Mouse (Mus musculus) heart, postnatal 0 days (tissue): ENCODE data around the gene Pank2. TPM values are rescaled to one million over a fixed set of nuclear protein-coding genes. Genes with fewer than 3 reads are reported as not detected.

Experiments used
- ATAC-seq: fragments of 200-750 bp; cut with Nextera tagmentation; 2 replicates; pipeline ENCODE4 v1.8.0; 2017; ENCODE audit warnings: low read depth, moderate number of reproducible peaks, moderate library complexity; ENCODE audit not compliant: insufficient read depth
- DNase-seq: peaks from one replicate; pipeline ENCODE4 v3.0.0-alpha.2; 2016; ENCODE audit warnings: low spot score
- H3K27ac ChIP-seq: fragments of 300-500 bp; sonication (generic); 2 replicates; pipeline ENCODE4 v1.5.1; 2014; ENCODE audit warnings: low read depth, mild to moderate bottlenecking
- H3K27me3 ChIP-seq: fragments of 300-500 bp; sonication (generic); 2 replicates; pipeline ENCODE4 v1.6.1; 2014; ENCODE audit warnings: low read length, mixed read lengths; ENCODE audit not compliant: control insufficient read depth, insufficient read depth
- H3K36me3 ChIP-seq: fragments of 300-500 bp; sonication (generic); replicated peaks from 2 replicates; pipeline ENCODE4 v1.6.1; 2014; ENCODE audit warnings: low read length, mixed read lengths; ENCODE audit not compliant: control insufficient read depth, insufficient read depth
- H3K4me1 ChIP-seq: fragments of 300-500 bp; sonication (generic); 2 replicates; pipeline ENCODE4 v1.6.1; 2014; ENCODE audit warnings: antibody characterized with exemption; ENCODE audit not compliant: control insufficient read depth, insufficient read depth
- H3K4me2 ChIP-seq: fragments of 300-500 bp; sonication (generic); 2 replicates; pipeline ENCODE4 v1.6.1; 2014; ENCODE audit warnings: low read depth, mild to moderate bottlenecking, low read length, moderate library complexity
- H3K4me3 ChIP-seq: fragments of 300-500 bp; sonication (generic); 2 replicates; pipeline ENCODE4 v1.5.1; 2014; ENCODE audit warnings: low read depth, low read length
- H3K9ac ChIP-seq: fragments of 300-500 bp; sonication (generic); replicated peaks from 2 replicates; pipeline ENCODE4 v1.6.1; 2014; ENCODE audit warnings: low read depth, low read length, mixed read lengths
- H3K9me3 ChIP-seq: fragments of 300-500 bp; sonication (generic); replicated peaks from 2 replicates; pipeline ENCODE4 v1.6.1; 2016; ENCODE audit warnings: low read length; ENCODE audit not compliant: control insufficient read depth
- CTCF ChIP-seq: IDR thresholded peaks from 2 replicates; pipeline ENCODE4 v1.5.1; 2016; ENCODE audit warnings: antibody characterized with exemption, control low read depth, low read depth
- EP300 ChIP-seq: IDR thresholded peaks from 2 replicates; pipeline ENCODE4 v1.6.1; 2016; ENCODE audit warnings: antibody characterized with exemption, low read depth
- WGBS: fragments of 180-500 bp; shearing (Covaris S2); extraction: QIAGEN DNeasy Blood & Tissue Kit; methylation state at CpG from one replicate; pipeline ENCODE4 v1.1.7; 2014; 5-methylcytosine and 5-hydroxymethylcytosine counted together
- polyA plus RNA-seq: library from polyadenylated mRNA; unstranded; fragments of >200 nt; fragmentation: Nextera tagmentation; extraction: Ambion mirVana; gene quantifications from 2 replicates; pipeline ENCODE4 v1.2.1, GENCODE M21; 2015
- total RNA-seq: library from RNA; depleted of rRNA; stranded (reverse); fragments of >200 nt; gene quantifications from 2 replicates; pipeline ENCODE4 v1.2.3, GENCODE M21; 2014; ENCODE audit warnings: low replicate concordance; rRNA removed

Pank2 gene
- total RNA-seq, result 9.6 and 44.3 TPM in 2 replicates
- 18.1 and 19.2 TPM in 2 replicates for polyA plus RNA-seq

DNA sequence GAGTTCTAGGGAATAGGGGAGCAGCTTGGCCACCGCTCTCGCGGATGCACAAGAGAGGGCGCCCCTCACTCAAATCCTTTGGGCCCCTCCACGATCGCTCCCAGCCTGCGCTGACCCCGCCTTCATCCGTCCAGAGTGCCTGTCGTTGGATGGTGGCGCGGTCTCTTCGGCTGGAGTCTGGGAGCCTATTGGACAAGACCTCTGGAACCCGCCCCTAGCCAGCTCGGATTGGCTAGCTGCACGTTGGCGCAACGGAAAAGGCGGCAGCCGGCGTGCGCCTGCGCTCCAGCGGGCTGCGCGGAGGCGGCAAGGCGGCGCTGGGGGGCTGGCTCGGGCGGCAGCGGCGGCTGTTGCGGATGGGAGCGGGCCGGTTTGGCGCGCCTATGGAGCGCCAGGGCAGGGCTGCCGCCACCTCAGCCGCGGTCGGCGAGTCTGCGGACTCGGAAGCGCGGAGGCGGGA is at the start of gene Pank2:
Gene Pank2 (plus strand): TSS at position 283 of the 460 bp plus-strand sequence.
- no peaks in the 10 kb centered on the region for H3K36me3 ChIP-seq
- peaks cover 26% of the 10 kb centered on the region for H3K4me1 ChIP-seq
- peak within 1 kb of the TSS; percentile 86 for H3K4me2 ChIP-seq
- no peaks in the 10 kb centered on the region for H3K27me3 ChIP-seq
- no peak; the same call in 1 of the 2 replicates for TF ChIP-seq CTCF
- no peak for TF ChIP-seq EP300
- H3K27ac ChIP-seq, result peak within 1 kb of the TSS; percentile 99
- peak; percentile 98 for DNase-seq
- H3K4me3 ChIP-seq, result peak within 1 kb of the TSS; percentile 80
- H3K9me3 ChIP-seq, result no peaks in the 10 kb centered on the region
- WGBS, result under 1% methylated on average over 49 of the region's 49 CpGs
- peak within 1 kb of the TSS; percentile 82 for H3K9ac ChIP-seq
- ATAC-seq, result peak; percentile 98

GRCm38 (mm10) chr2:131213773-131214172 is 48.5 kb upstream of the Pank2 start:
- Histone ChIP-seq H3K4me1 (peaks cover 45% of the 10 kb centered on the region), H3K27me3 (no peaks in the 10 kb centered on the region), H3K4me3 (no peak overlapping the region), H3K4me2 (no peak overlapping the region), H3K9me3 (no peaks in the 10 kb centered on the region), H3K27ac (peak overlapping the region; percentile 49), H3K36me3 (peaks cover 27% of the 10 kb centered on the region), H3K9ac (no peak overlapping the region)
- no peak for ATAC-seq
- no peak for TF ChIP-seq CTCF
- TF ChIP-seq EP300, result no peak
- DNase-seq, result peak; percentile 17
- 59% methylated on average over 7 of the region's 7 CpGs for WGBS

- no peaks in the 10 kb centered on the region for H3K9me3 ChIP-seq
- 29% methylated on average over 7 of the region's 7 CpGs for WGBS
- TF ChIP-seq EP300, result peak; percentile 79; the same call in 1 of the 2 replicates
- no peak for TF ChIP-seq CTCF
- ATAC-seq (peak; percentile 87), DNase-seq (peak; percentile 85)
- peak overlapping the region; percentile 84 for H3K27ac ChIP-seq
- H3K27me3 ChIP-seq, result no peaks in the 10 kb centered on the region
- no peak overlapping the region for H3K4me2 ChIP-seq
- 0 out of 2 replicates have a peak overlapping the region, but pooled peaks have one; percentile 2 for H3K9ac ChIP-seq
- peaks cover 27% of the 10 kb centered on the region for H3K36me3 ChIP-seq
- H3K4me3 ChIP-seq, result no peak overlapping the region
- H3K4me1 ChIP-seq, result peaks cover 31% of the 10 kb centered on the region
Observed at GRCm38 (mm10) chr2:131215941-131216858, 46.1 kb upstream of the Pank2 start.

- Histone ChIP-seq H3K9me3 (no peaks in the 10 kb centered on the region; the same call in 1 of the 2 replicates), H3K27ac (no peak overlapping the region), H3K27me3 (no peaks in the 10 kb centered on the region), H3K4me1 (peaks cover 18% of the 10 kb centered on the region), H3K4me2 (no peak overlapping the region), H3K36me3 (no peaks in the 10 kb centered on the region), H3K4me3 (no peak overlapping the region), H3K9ac (no peak overlapping the region)
- no peak for TF ChIP-seq CTCF
- no peak for TF ChIP-seq EP300
- ATAC-seq, result no peak
- no peak for DNase-seq
- 45% methylated on average over 4 of the region's 4 CpGs for WGBS
Observed at GRCm38 (mm10) chr2:131220030-131220429, 42.3 kb upstream of the Pank2 start.

DNA sequence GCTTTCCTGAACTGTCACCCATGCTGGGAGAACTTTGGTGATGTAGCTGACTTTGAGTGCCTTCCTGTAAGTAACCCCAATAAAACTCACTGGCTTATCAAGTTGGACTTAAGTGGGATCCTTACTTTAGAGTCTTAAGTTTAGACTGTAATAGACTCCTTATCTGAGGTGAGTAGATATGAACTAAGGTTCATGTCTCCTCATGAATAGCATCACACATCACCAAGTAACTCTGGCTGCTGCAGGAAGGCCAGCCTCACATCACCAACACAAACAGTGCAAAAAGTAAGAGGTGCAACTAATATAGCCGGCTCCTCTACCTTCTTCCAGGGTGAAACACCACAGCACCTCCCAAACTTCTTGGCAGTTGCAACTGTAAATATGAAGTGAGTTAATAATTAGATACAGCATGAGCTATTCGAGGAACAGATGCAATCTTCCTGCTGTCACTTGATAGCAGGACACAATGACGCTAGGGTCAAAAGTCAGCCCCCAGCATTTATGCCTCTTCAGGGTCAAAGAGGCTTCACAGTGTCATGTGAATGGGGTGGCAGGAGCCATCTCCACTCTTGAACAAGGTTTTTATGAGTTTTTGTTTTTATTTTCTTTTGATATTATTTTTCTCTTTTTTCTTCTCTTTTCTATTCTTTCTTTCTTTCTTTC is 40.3 kb upstream of the Pank2 start:
- no peak overlapping the region for H3K9ac ChIP-seq
- DNase-seq (no peak), ATAC-seq (no peak)
- no peak overlapping the region for H3K27ac ChIP-seq
- H3K9me3 ChIP-seq, result no peaks in the 10 kb centered on the region; the same call in 1 of the 2 replicates
- H3K4me3 ChIP-seq, result no peak overlapping the region
- H3K27me3 ChIP-seq, result no peaks in the 10 kb centered on the region
- H3K4me1 ChIP-seq, result peaks cover 6% of the 10 kb centered on the region; the same call in 1 of the 2 replicates
- H3K36me3 ChIP-seq, result no peaks in the 10 kb centered on the region
- WGBS, result 45% methylated on average over 3 of the region's 3 CpGs
- no peak overlapping the region for H3K4me2 ChIP-seq
- TF ChIP-seq EP300 (no peak), CTCF (no peak)
